ENCODE assay signal across 8 mouse cellular contexts in the genomic region with DNA sequence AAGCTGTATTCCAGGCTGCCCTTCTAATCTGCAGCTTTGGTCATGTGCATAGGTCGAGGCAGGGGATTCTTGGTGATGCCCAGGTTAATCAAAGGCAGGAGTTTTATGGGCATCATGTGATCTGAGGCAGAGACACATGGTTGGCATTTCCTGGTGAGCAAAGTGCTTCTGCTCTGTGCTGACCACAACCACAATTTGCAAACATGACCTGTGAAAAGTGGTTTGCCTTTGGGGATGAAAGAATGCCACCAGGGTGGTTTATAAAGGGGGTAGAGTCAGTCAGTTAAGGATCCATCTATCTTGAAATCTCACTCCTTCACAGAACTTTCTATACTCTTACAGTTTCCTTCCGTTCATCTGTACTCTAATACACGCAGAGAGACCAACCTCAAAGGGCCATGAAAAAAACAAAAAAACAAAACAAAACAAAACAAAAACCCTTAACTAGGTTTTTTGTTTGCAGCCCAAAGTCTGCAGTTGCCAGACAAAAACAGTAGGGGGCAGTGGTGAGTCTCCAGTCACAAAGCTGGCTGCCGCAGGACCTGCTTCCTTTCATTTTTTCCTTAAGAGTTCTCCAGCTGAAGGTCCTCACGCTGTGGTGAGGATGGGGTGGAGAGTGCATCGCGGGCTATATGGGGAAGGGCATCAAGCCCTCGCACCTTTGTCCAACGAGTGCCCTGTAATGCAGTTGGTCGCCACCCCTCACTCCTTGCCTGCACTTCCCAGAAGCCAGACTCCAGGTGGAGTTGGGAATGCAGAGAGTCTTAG. TPM values are rescaled to one million over a fixed set of nuclear protein-coding genes. Genes with fewer than 3 reads are reported as not detected.
DNase-seq lines count a peak whose midpoint lies in the region; ATAC-seq and TF ChIP-seq lines count a peak whose summit lies in the region.

No protein-coding gene starts in this region.

- H3K4me3 ChIP-seq in kidney, postnatal 0 days (replicated peaks; ENCODE audit: low read depth, low read length) = 0 out of 2 replicates have a peak overlapping the region, but pooled peaks have one; percentile 9
- no peak overlapping the region for H3K4me3 ChIP-seq in stomach, embryonic 15.5 days (replicated peaks)

- H3K4me1 ChIP-seq in kidney, postnatal 0 days (replicated peaks; ENCODE audit: insufficient read depth, low read length) = no peaks in the 10 kb centered on the region
- no peaks in the 10 kb centered on the region for H3K4me1 ChIP-seq in stomach, embryonic 15.5 days

- peak; percentile 78 for TF ChIP-seq CTCF in kidney, postnatal 0 days (IDR thresholded peaks at IDR 0.05; ENCODE audit: low read depth)

- no peaks in the 10 kb centered on the region for H3K27me3 ChIP-seq in kidney, postnatal 0 days (ENCODE audit: insufficient read depth, low read length)
- no peaks in the 10 kb centered on the region for H3K27me3 ChIP-seq in stomach, embryonic 15.5 days (replicated peaks)

- H3K4me2 ChIP-seq in kidney, postnatal 0 days (ENCODE audit: low read length) = no peak overlapping the region
- H3K4me2 ChIP-seq in stomach, embryonic 15.5 days = peak overlapping the region; percentile 24; the same call in 1 of the 2 replicates

- peak; percentile 9 for DNase-seq in adrenal gland, adult 2 months
- DNase-seq in adrenal gland, postnatal 4 days (ENCODE audit: low spot score in 2 of 2) = no peak
- peak; percentile 59 for DNase-seq in 3134 (ENCODE audit: extremely low read depth, insufficient read length, low spot score)
- DNase-seq in c-Kit-positive CD71-positive TER-119-positive erythroid progenitor cells, embryonic 14.5 days (ENCODE audit: low spot score) = peak; percentile 10
- DNase-seq in frontal cortex, postnatal 25 days (ENCODE audit: low spot score in 2 of 2) = peak; percentile 21 to 34
- DNase-seq in kidney, postnatal 0 days (ENCODE audit: low spot score) = peak; percentile 78
- peak; percentile 38 to 62 for DNase-seq in lung, postnatal 4 days

- 39% methylated on average over 10 of the region's 10 CpGs for WGBS in kidney, postnatal 0 days
- WGBS in stomach, embryonic 15.5 days = 30% methylated on average over 10 of the region's 10 CpGs

- no peaks in the 10 kb centered on the region for H3K9me3 ChIP-seq in kidney, postnatal 0 days (replicated peaks; ENCODE audit: low read length)
- H3K9me3 ChIP-seq in stomach, embryonic 15.5 days = no peaks in the 10 kb centered on the region

- H3K36me3 ChIP-seq in kidney, postnatal 0 days (ENCODE audit: insufficient read depth, low read length) = no peaks in the 10 kb centered on the region
- H3K36me3 ChIP-seq in stomach, embryonic 15.5 days = no peaks in the 10 kb centered on the region

- no peak overlapping the region for H3K27ac ChIP-seq in kidney, postnatal 0 days
- no peak overlapping the region for H3K27ac ChIP-seq in stomach, embryonic 15.5 days

- no peak; the same call in 1 of the 2 replicates for ATAC-seq in kidney, postnatal 0 days (replicated peaks; ENCODE audit: low FRiP score, low read depth)
- no peak for ATAC-seq in stomach, embryonic 15.5 days (ENCODE audit: insufficient read depth, low FRiP score, low read depth)

- H3K9ac ChIP-seq in kidney, postnatal 0 days (ENCODE audit: low read depth, low read length) = no peak overlapping the region
- H3K9ac ChIP-seq in stomach, embryonic 15.5 days = no peak overlapping the region

RNA-seq across cellular contexts. Expression of a gene that starts 56.3 kb away (rescaled TPM):
- 1 to 10 TPM; 1.9 to 3.0 TPM for total RNA-seq in adrenal gland, adult 2 months (2021)
- 0.66 and 1.0 TPM in 2 replicates for polyA plus RNA-seq in adrenal gland, adult 2 months (2012; rRNA removed)
- 1 to 10 TPM; 3.9 to 4.3 TPM for total RNA-seq in adrenal gland, postnatal 4 days (2021)
- polyA plus RNA-seq in kidney, postnatal 0 days (2015; fragmentation: Nextera tagmentation; extraction: Ambion mirVana) = 0.83 and 0.96 TPM in 2 replicates
- polyA plus RNA-seq in stomach, embryonic 15.5 days (2015; fragmentation: Nextera tagmentation; extraction: Ambion mirVana) = 2.4 and 2.8 TPM in 2 replicates

Comparison
In these comparisons a context has a peak if more than half of its experiments do, and no peak if none do; other contexts are left out.
1. DNase-seq: peak in adrenal gland, adult 2 months (single experiment), 3134 (single experiment), c-Kit-positive CD71-positive TER-119-positive erythroid progenitor cells, embryonic 14.5 days (single experiment), frontal cortex, postnatal 25 days (2 of 2), kidney, postnatal 0 days (single experiment) and lung, postnatal 4 days (2 of 2); none in adrenal gland, postnatal 4 days (0 of 2).